Mouse (Mus musculus) common myeloid progenitor, adult 5-6 weeks (primary cell): ENCODE results near the gene Arhgef10l. TPM values are rescaled to one million over a fixed set of nuclear protein-coding genes. Genes with fewer than 3 reads are reported as not detected.
"Not testable (repeated sequence)": the region's sequence is repeated elsewhere in the genome, so short reads cannot be mapped to it uniquely, and the experiment has no call there.

Experiments
- ATAC-seq: replicated peaks from 2 replicates; pipeline ENCODE4 v1.8.0; 2016; ENCODE audit warnings: low read depth, mild to moderate bottlenecking, moderate TSS enrichment, inconsistent platforms; ENCODE audit not compliant: poor library complexity, severe bottlenecking
- total RNA-seq: library from RNA; stranded (forward); fragments of 200-1000, 187-1606 nt; gene quantifications from 2 replicates; pipeline ENCODE4 v1.2.3, GENCODE M21; 2017

The Arhgef10l gene
- total RNA-seq, 1 experiment from 2014 or later: 1.8 TPM

GRCm38 (mm10) chr4:140582390-140583088 lies 83.3 kb downstream of the Arhgef10l start:
- ATAC-seq: peak; percentile 34

GRCm38 (mm10) chr4:140581730-140582389 lies 84.0 kb downstream of the Arhgef10l start:
- peak; percentile 10; the same call in 1 of the 2 replicates for ATAC-seq

GRCm38 (mm10) chr4:140581341-140581729 lies 84.5 kb downstream of the Arhgef10l start:
- peak; percentile 30 for ATAC-seq

- ATAC-seq: no peak
Observed at GRCm38 (mm10) chr4:140580866-140581265, 84.9 kb downstream of the Arhgef10l start.

- no peak for ATAC-seq
Observed at GRCm38 (mm10) chr4:140579576-140579975, 86.2 kb downstream of the Arhgef10l start.

GRCm38 (mm10) chr4:140579149-140579548 lies 86.7 kb downstream of the Arhgef10l start:
- no peak for ATAC-seq

GRCm38 (mm10) chr4:140576628-140577027 lies 89.2 kb downstream of the Arhgef10l start:
- no peak for ATAC-seq

- ATAC-seq: not testable (repeated sequence)
Observed at GRCm38 (mm10) chr4:140574863-140575262, 90.9 kb downstream of the Arhgef10l start.

GRCm38 (mm10) chr4:140572376-140572775 lies 93.4 kb downstream of the Arhgef10l start:
- ATAC-seq: peak; percentile 48

GRCm38 (mm10) chr4:140569394-140569793 lies 96.4 kb downstream of the Arhgef10l start:
- ATAC-seq: no peak

- ATAC-seq: no peak
Observed at GRCm38 (mm10) chr4:140567911-140568480, 97.8 kb downstream of the Arhgef10l start.

GRCm38 (mm10) chr4:140566785-140567184 lies 99.0 kb downstream of the Arhgef10l start:
- ATAC-seq: peak; percentile 92

- not testable (repeated sequence) for ATAC-seq
Observed at GRCm38 (mm10) chr4:140564459-140564858, 101.4 kb downstream of the Arhgef10l start.

GRCm38 (mm10) chr4:140562461-140563178 lies 103.2 kb downstream of the Arhgef10l start:
- ATAC-seq: no peak

GRCm38 (mm10) chr4:140561744-140562143 lies 104.1 kb downstream of the Arhgef10l start:
- no peak for ATAC-seq

- no peak for ATAC-seq
Observed at GRCm38 (mm10) chr4:140559862-140560261, 106.0 kb downstream of the Arhgef10l start.

GRCm38 (mm10) chr4:140558193-140558592 lies 107.6 kb downstream of the Arhgef10l start:
- ATAC-seq: no peak

- ATAC-seq: no peak
Observed at GRCm38 (mm10) chr4:140556561-140556960, 109.3 kb downstream of the Arhgef10l start.

GRCm38 (mm10) chr4:140555273-140555672 lies 110.5 kb downstream of the Arhgef10l start:
- peak; percentile 77 for ATAC-seq

- no peak for ATAC-seq
Observed at GRCm38 (mm10) chr4:140554552-140554951, 111.3 kb downstream of the Arhgef10l start.
